Mouse (Mus musculus) hindbrain, embryonic 11.5 days (tissue): Measurements from ENCODE around the gene Gspt1. TPM values are rescaled to one million over a fixed set of nuclear protein-coding genes. Genes with fewer than 3 reads are reported as not detected.

ENCODE experiments used
- ATAC-seq: fragments of 200-750 bp; cut with Nextera tagmentation; 2 replicates; pipeline ENCODE4 v1.8.0; 2017; ENCODE audit warnings: mild to moderate bottlenecking, moderate TSS enrichment, moderate library complexity; ENCODE audit not compliant: low FRiP score
- DNase-seq: peaks from one replicate; pipeline ENCODE4 v3.0.0-alpha.2; 2015; ENCODE audit warnings: low spot score
- H3K27ac ChIP-seq: fragments of 300-500 bp; sonication (generic); 2 replicates; pipeline ENCODE4 v1.5.1; 2014; ENCODE audit warnings: mild to moderate bottlenecking, low read depth, low read length
- H3K27me3 ChIP-seq: fragments of 300-500 bp; sonication (generic); 2 replicates; pipeline ENCODE4 v1.6.1; 2014; ENCODE audit warnings: mild to moderate bottlenecking, low read length, moderate library complexity, mixed read lengths; ENCODE audit not compliant: control insufficient read depth, insufficient read depth
- H3K36me3 ChIP-seq: fragments of 300-500 bp; sonication (generic); 2 replicates; pipeline ENCODE4 v1.6.1; 2014; ENCODE audit warnings: mild to moderate bottlenecking, low read length, moderate library complexity, mixed read lengths; ENCODE audit not compliant: control insufficient read depth, insufficient read depth
- H3K4me1 ChIP-seq: fragments of 300-500 bp; sonication (generic); replicated peaks from 2 replicates; pipeline ENCODE4 v1.6.1; 2014; ENCODE audit warnings: low read length, mixed read lengths; ENCODE audit not compliant: control insufficient read depth, insufficient read depth
- H3K4me2 ChIP-seq: fragments of 300-500 bp; sonication (generic); replicated peaks from 2 replicates; pipeline ENCODE4 v1.6.1; 2014; ENCODE audit warnings: mild to moderate bottlenecking, low read depth, low read length
- H3K4me3 ChIP-seq: fragments of 300-500 bp; sonication (generic); 2 replicates; pipeline ENCODE4 v1.5.1; 2014; ENCODE audit warnings: low read depth, low read length
- H3K9ac ChIP-seq: fragments of 300-500 bp; sonication (generic); 2 replicates; pipeline ENCODE4 v1.6.1; 2014; ENCODE audit warnings: low read depth, low read length
- H3K9me3 ChIP-seq: fragments of 300-500 bp; sonication (generic); 2 replicates; pipeline ENCODE4 v1.6.1; 2016; ENCODE audit warnings: low read length; ENCODE audit not compliant: control insufficient read depth
- WGBS: fragments of 180-500 bp; shearing (Covaris S2); extraction: QIAGEN DNeasy Blood & Tissue Kit; methylation state at CpG from one replicate; pipeline ENCODE4 v1.1.7; 2014; 5-methylcytosine and 5-hydroxymethylcytosine counted together
- polyA plus RNA-seq: library from polyadenylated mRNA; unstranded; fragments of >200 nt; fragmentation: Nextera tagmentation; extraction: Ambion mirVana; gene quantifications from 2 replicates; pipeline ENCODE4 v1.2.1, GENCODE M21; 2014

Gspt1 gene
- polyA plus RNA-seq, 1 experiment from 2014 or later: 94.3 TPM

DNA sequence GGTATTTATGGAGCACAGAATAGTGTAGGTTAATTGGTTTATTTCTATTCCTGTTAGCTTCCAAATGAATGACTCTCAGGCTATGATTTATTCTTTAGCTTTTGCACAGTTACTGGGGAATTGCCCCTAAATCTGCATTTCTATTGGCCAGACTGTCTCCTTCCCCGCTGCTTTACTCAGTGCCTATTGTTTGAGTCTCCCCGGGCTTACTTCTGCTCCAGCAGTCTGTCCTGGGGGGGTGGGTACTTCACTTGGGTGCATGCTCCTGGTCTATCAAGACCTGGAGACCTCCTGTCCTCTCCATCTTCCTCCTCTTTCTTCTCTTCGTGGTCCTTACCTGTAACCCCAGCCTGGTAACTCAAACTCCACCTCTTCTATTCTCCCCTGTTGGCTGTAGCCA lies 22.8 kb upstream of the Gspt1 start:
- no peaks in the 10 kb centered on the region for H3K27me3 ChIP-seq
- WGBS: 41% methylated on average over 3 of the region's 3 CpGs
- ATAC-seq: no peak

GRCm38 (mm10) chr16:11271073-11271472 lies 16.9 kb upstream of the Gspt1 start:
- Histone ChIP-seq H3K36me3 (no peaks in the 10 kb centered on the region), H3K9me3 (no peaks in the 10 kb centered on the region), H3K27ac (no peak overlapping the region), H3K27me3 (no peaks in the 10 kb centered on the region), H3K4me1 (no peaks in the 10 kb centered on the region), H3K4me3 (no peak overlapping the region), H3K4me2 (no peak overlapping the region), H3K9ac (no peak overlapping the region)
- no peak for ATAC-seq
- DNase-seq: no peak

More for the DNA sequence above, 22.8 kb upstream of the Gspt1 start:
- Histone ChIP-seq H3K9me3 (no peaks in the 10 kb centered on the region), H3K4me1 (no peaks in the 10 kb centered on the region), H3K4me3 (no peak overlapping the region), H3K36me3 (no peaks in the 10 kb centered on the region), H3K27ac (no peak overlapping the region), H3K9ac (no peak overlapping the region), H3K4me2 (no peak overlapping the region)
- DNase-seq: no peak

- Histone ChIP-seq H3K27me3 (no peaks in the 10 kb centered on the region), H3K4me2 (no peak overlapping the region), H3K9me3 (no peaks in the 10 kb centered on the region), H3K9ac (no peak overlapping the region), H3K36me3 (no peaks in the 10 kb centered on the region), H3K27ac (no peak overlapping the region), H3K4me1 (no peaks in the 10 kb centered on the region), H3K4me3 (no peak overlapping the region)
- no peak for ATAC-seq
- WGBS: 90% methylated on average over 2 of the region's 2 CpGs
- no peak for DNase-seq
Measured at GRCm38 (mm10) chr16:11270642-11271041, 16.5 kb upstream of the Gspt1 start.

- Histone ChIP-seq H3K27ac (no peak overlapping the region), H3K9me3 (no peaks in the 10 kb centered on the region), H3K9ac (no peak overlapping the region), H3K27me3 (no peaks in the 10 kb centered on the region), H3K4me1 (no peaks in the 10 kb centered on the region), H3K4me3 (no peak overlapping the region), H3K36me3 (no peaks in the 10 kb centered on the region), H3K4me2 (no peak overlapping the region)
- WGBS: 35% methylated on average over 6 of the region's 6 CpGs
- ATAC-seq (no peak), DNase-seq (no peak)
Measured at GRCm38 (mm10) chr16:11269808-11270207, 15.7 kb upstream of the Gspt1 start.

DNA sequence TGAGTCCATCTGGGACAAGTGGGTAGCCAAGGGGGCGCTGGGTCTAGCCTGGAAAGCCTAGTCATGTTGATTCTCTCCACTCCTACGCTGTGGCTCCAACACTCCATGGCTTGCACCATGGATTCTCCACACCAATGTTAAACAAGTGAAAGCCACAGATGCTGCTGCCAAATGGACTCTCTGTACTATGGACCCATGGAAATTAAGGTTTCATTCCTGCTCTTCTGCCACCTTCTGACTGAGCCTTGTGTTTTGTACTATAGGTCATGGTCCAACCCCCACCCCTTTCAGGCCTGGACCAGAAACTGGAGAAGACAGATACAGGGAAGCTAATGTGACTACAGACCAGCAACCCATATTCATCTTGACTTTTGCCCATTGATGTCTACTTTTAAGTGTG lies 12.4 kb upstream of the Gspt1 start:
- WGBS: 85% methylated on average over 2 of the region's 2 CpGs
- Histone ChIP-seq H3K4me2 (no peak overlapping the region), H3K27ac (no peak overlapping the region), H3K27me3 (no peaks in the 10 kb centered on the region), H3K36me3 (no peaks in the 10 kb centered on the region), H3K4me3 (no peak overlapping the region), H3K9ac (no peak overlapping the region), H3K4me1 (no peaks in the 10 kb centered on the region), H3K9me3 (no peaks in the 10 kb centered on the region)
- DNase-seq: no peak
- ATAC-seq: no peak

- H3K4me3 ChIP-seq: no peak overlapping the region
- H3K4me1 ChIP-seq: no peaks in the 10 kb centered on the region
- H3K9me3 ChIP-seq: no peaks in the 10 kb centered on the region
- DNase-seq (no peak), ATAC-seq (no peak)
- H3K27ac ChIP-seq: no peak overlapping the region
- no peak overlapping the region for H3K4me2 ChIP-seq
- no peaks in the 10 kb centered on the region for H3K36me3 ChIP-seq
- H3K9ac ChIP-seq: no peak overlapping the region
- H3K27me3 ChIP-seq: no peaks in the 10 kb centered on the region
Measured at GRCm38 (mm10) chr16:11263266-11263665, 9.1 kb upstream of the Gspt1 start.

GRCm38 (mm10) chr16:11254723-11255164 lies 619 bp upstream of the Gspt1 start:
- Histone ChIP-seq H3K36me3 (no peaks in the 10 kb centered on the region), H3K9ac (peak overlapping the region; percentile 77), H3K4me3 (peak overlapping the region; percentile 91), H3K4me2 (peak overlapping the region; percentile 63), H3K27me3 (no peaks in the 10 kb centered on the region), H3K9me3 (no peaks in the 10 kb centered on the region), H3K27ac (peak overlapping the region; percentile 71), H3K4me1 (0 out of 2 replicates have a peak, but pooled peaks cover 2% of the 10 kb centered on the region)
- no peak; the same call in 1 of the 2 replicates for ATAC-seq
- no peak for DNase-seq
- WGBS: 28% methylated on average over 10 of the region's 10 CpGs

GRCm38 (mm10) chr16:11253065-11253831 lies 877 bp downstream of the Gspt1 start:
- Histone ChIP-seq H3K4me3 (peak overlapping the region; percentile 91), H3K4me2 (peak overlapping the region; percentile 57), H3K27ac (peak overlapping the region; percentile 71), H3K9me3 (no peaks in the 10 kb centered on the region), H3K4me1 (0 out of 2 replicates have a peak, but pooled peaks cover 2% of the 10 kb centered on the region), H3K9ac (peak overlapping the region; percentile 82), H3K36me3 (no peaks in the 10 kb centered on the region), H3K27me3 (no peaks in the 10 kb centered on the region)
- 1% methylated on average over 50 of the region's 58 CpGs for WGBS
- DNase-seq (peak; percentile 54), ATAC-seq (peak; percentile 33)

DNA sequence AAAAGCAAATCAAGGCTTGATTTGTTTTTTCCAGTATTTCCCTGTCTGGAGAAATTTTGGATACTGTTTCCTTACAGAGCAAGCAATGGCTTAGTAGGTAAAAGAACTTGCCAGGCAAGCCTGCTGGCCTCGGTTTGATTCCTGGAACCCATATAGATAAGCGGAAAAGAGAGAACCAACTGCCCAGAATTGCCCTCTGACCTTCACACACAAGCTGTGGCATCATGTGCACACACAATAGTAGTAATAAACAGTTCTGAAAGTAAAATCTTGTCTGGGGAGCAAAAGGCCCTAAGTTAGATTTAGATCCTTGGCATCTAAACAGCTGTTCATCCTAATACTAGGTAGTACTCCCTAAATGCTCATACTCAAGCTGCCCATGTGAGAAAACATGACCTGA lies 6.3 kb downstream of the Gspt1 start:
- Histone ChIP-seq H3K9ac (no peak overlapping the region), H3K9me3 (no peaks in the 10 kb centered on the region), H3K4me2 (no peak overlapping the region), H3K36me3 (no peaks in the 10 kb centered on the region), H3K27ac (no peak overlapping the region), H3K4me3 (no peak overlapping the region), H3K27me3 (no peaks in the 10 kb centered on the region), H3K4me1 (0 out of 2 replicates have a peak, but pooled peaks cover 2% of the 10 kb centered on the region)
- DNase-seq (no peak), ATAC-seq (no peak)
- WGBS: 85% methylated on average over 2 of the region's 2 CpGs
